24 mouse cellular contexts compared by ENCODE assay signal in genomic region chr5:103854807-103855194, GRCm38 (mm10). TPM values are rescaled to one million over a fixed set of nuclear protein-coding genes. Genes with fewer than 3 reads are reported as not detected.
DNase-seq lines count a peak whose midpoint lies in the region; ATAC-seq lines count a peak whose summit lies in the region.
"Had no signal": no experiment of that assay in that cellular context is flagged by ENCODE, and none has a peak within 500 bp of the region (broad histone marks: within the 10 kb centered on the region; RNA-seq: fewer than 3 reads in every experiment).

No protein-coding gene starts in this region.

- no peak overlapping the region for H3K4me3 ChIP-seq in heart, embryonic 10.5 days
- H3K4me3 ChIP-seq in midbrain, embryonic 14.5 days (replicated peaks; ENCODE audit: low read depth, low read length) = no peak overlapping the region
- no peak overlapping the region for H3K4me3 ChIP-seq in midbrain, embryonic 10.5 days
- no peak overlapping the region for H3K4me3 ChIP-seq in midbrain, embryonic 16.5 days (ENCODE audit: low read depth, low read length)
- H3K4me3 ChIP-seq in hindbrain, embryonic 11.5 days (ENCODE audit: low read depth, low read length) = no peak overlapping the region
- H3K4me3 ChIP-seq: embryonic facial prominence, embryonic 13.5 days; erythroblast, embryonic 14.5 days; gastrocnemius, adult 2 months; hindbrain, embryonic 12.5 days; limb, embryonic 12.5 days; myocyte had no signal

- peaks cover 18% of the 10 kb centered on the region for H3K36me3 ChIP-seq in heart, embryonic 10.5 days
- 0 out of 2 replicates have a peak, but pooled peaks cover 3% of the 10 kb centered on the region for H3K36me3 ChIP-seq in midbrain, embryonic 14.5 days (ENCODE audit: control insufficient read depth, insufficient read depth, low read length)
- peaks cover 26% of the 10 kb centered on the region for H3K36me3 ChIP-seq in midbrain, embryonic 10.5 days
- no peaks in the 10 kb centered on the region for H3K36me3 ChIP-seq in midbrain, embryonic 16.5 days (ENCODE audit: control insufficient read depth, insufficient read depth, low read length)
- no peaks in the 10 kb centered on the region for H3K36me3 ChIP-seq in hindbrain, embryonic 11.5 days (ENCODE audit: control insufficient read depth, insufficient read depth, low read length)

- no peak for ATAC-seq in midbrain, embryonic 14.5 days (ENCODE audit: low FRiP score, low TSS enrichment)
- ATAC-seq in midbrain, embryonic 16.5 days = no peak
- no peak for ATAC-seq in hindbrain, embryonic 11.5 days (ENCODE audit: low FRiP score)
- ATAC-seq: activated CD4-positive, CD25-positive, alpha-beta regulatory T cell, adult 4 months had no signal

- peaks cover 10% of the 10 kb centered on the region for H3K4me1 ChIP-seq in heart, embryonic 10.5 days
- no peaks in the 10 kb centered on the region for H3K4me1 ChIP-seq in midbrain, embryonic 14.5 days (ENCODE audit: control insufficient read depth, insufficient read depth, low read length)
- H3K4me1 ChIP-seq in midbrain, embryonic 10.5 days = peaks cover 3% of the 10 kb centered on the region
- H3K4me1 ChIP-seq in midbrain, embryonic 16.5 days (ENCODE audit: control insufficient read depth, insufficient read depth, low read length) = peaks cover 7% of the 10 kb centered on the region
- H3K4me1 ChIP-seq in hindbrain, embryonic 11.5 days (replicated peaks; ENCODE audit: control insufficient read depth, insufficient read depth, low read length) = 0 out of 2 replicates have a peak, but pooled peaks cover 3% of the 10 kb centered on the region

- 89% methylated on average over 5 of the region's 5 CpGs for WGBS in heart, embryonic 10.5 days
- WGBS in midbrain, embryonic 14.5 days = 52% methylated on average over 5 of the region's 5 CpGs
- 77% methylated on average over 5 of the region's 5 CpGs for WGBS in midbrain, embryonic 10.5 days
- WGBS in midbrain, embryonic 16.5 days = 41% methylated on average over 5 of the region's 5 CpGs
- 69% methylated on average over 5 of the region's 5 CpGs for WGBS in hindbrain, embryonic 11.5 days

- H3K27me3 ChIP-seq in heart, embryonic 10.5 days (ENCODE audit: insufficient read depth, poor library complexity, severe bottlenecking) = no peaks in the 10 kb centered on the region
- no peaks in the 10 kb centered on the region for H3K27me3 ChIP-seq in midbrain, embryonic 14.5 days (ENCODE audit: control insufficient read depth, insufficient read depth, low read length)
- H3K27me3 ChIP-seq in midbrain, embryonic 10.5 days (ENCODE audit: low read depth, poor library complexity, severe bottlenecking) = no peaks in the 10 kb centered on the region
- no peaks in the 10 kb centered on the region for H3K27me3 ChIP-seq in midbrain, embryonic 16.5 days (ENCODE audit: control insufficient read depth, insufficient read depth, low read depth, low read length)
- no peaks in the 10 kb centered on the region for H3K27me3 ChIP-seq in hindbrain, embryonic 11.5 days (ENCODE audit: control insufficient read depth, insufficient read depth, low read length)
- H3K27me3 ChIP-seq: embryonic facial prominence, embryonic 13.5 days; hindbrain, embryonic 12.5 days; limb, embryonic 12.5 days had no signal

- DNase-seq in heart, embryonic 10.5 days (ENCODE audit: low spot score) = peak; percentile 53
- no peak for DNase-seq in heart, adult 18-20 months
- DNase-seq in midbrain, embryonic 14.5 days = peak; percentile 35
- no peak for DNase-seq in midbrain, embryonic 10.5 days (ENCODE audit: low spot score)
- DNase-seq in urinary bladder, postnatal 10 days (ENCODE audit: low spot score) = no peak
- no peak for DNase-seq in hindbrain, embryonic 11.5 days (ENCODE audit: low spot score)
- DNase-seq: adrenal gland, adult 8-10 months; cerebellum, adult 18-20 months; cerebellum, postnatal 36 days; gastrocnemius, adult 2 months; kidney, adult 8-10 months; kidney, postnatal 10 days; liver, postnatal 0 days had no signal

- no peaks in the 10 kb centered on the region for H3K9me3 ChIP-seq in heart, embryonic 10.5 days
- H3K9me3 ChIP-seq in midbrain, embryonic 14.5 days (ENCODE audit: control insufficient read depth, low read length) = no peaks in the 10 kb centered on the region
- no peaks in the 10 kb centered on the region for H3K9me3 ChIP-seq in midbrain, embryonic 10.5 days (replicated peaks)
- no peaks in the 10 kb centered on the region for H3K9me3 ChIP-seq in midbrain, embryonic 16.5 days (replicated peaks; ENCODE audit: control insufficient read depth, low read length, poor library complexity, severe bottlenecking)
- no peaks in the 10 kb centered on the region for H3K9me3 ChIP-seq in hindbrain, embryonic 11.5 days (ENCODE audit: control insufficient read depth, low read length)
- H3K9me3 ChIP-seq: embryonic facial prominence, embryonic 13.5 days; hindbrain, embryonic 12.5 days; limb, embryonic 12.5 days had no signal

- no peak overlapping the region for H3K27ac ChIP-seq in heart, embryonic 10.5 days
- H3K27ac ChIP-seq in midbrain, embryonic 14.5 days (replicated peaks; ENCODE audit: low read depth, low read length) = no peak overlapping the region
- no peak overlapping the region for H3K27ac ChIP-seq in midbrain, embryonic 10.5 days (replicated peaks)
- H3K27ac ChIP-seq in midbrain, embryonic 16.5 days (ENCODE audit: low read length) = 0 out of 2 replicates have a peak overlapping the region, but pooled peaks have one; percentile 14
- no peak overlapping the region for H3K27ac ChIP-seq in hindbrain, embryonic 11.5 days (ENCODE audit: low read depth, low read length)
- H3K27ac ChIP-seq: embryonic facial prominence, embryonic 13.5 days; gastrocnemius, adult 2 months; limb, embryonic 12.5 days; macrophage; stomach, postnatal 0 days had no signal

- no peak overlapping the region for H3K9ac ChIP-seq in midbrain, embryonic 14.5 days (replicated peaks; ENCODE audit: low read length)
- 0 out of 2 replicates have a peak overlapping the region, but pooled peaks have one; percentile 27 for H3K9ac ChIP-seq in midbrain, embryonic 16.5 days (ENCODE audit: low read depth, low read length)
- H3K9ac ChIP-seq in hindbrain, embryonic 11.5 days (ENCODE audit: low read depth, low read length) = no peak overlapping the region
- H3K9ac ChIP-seq: embryonic facial prominence, embryonic 13.5 days; hindbrain, embryonic 12.5 days; limb, embryonic 12.5 days; liver, postnatal 0 days had no signal

- no peak overlapping the region for H3K4me2 ChIP-seq in midbrain, embryonic 14.5 days (ENCODE audit: low read length)
- H3K4me2 ChIP-seq in midbrain, embryonic 16.5 days (ENCODE audit: low read length) = no peak overlapping the region
- no peak overlapping the region for H3K4me2 ChIP-seq in hindbrain, embryonic 11.5 days (replicated peaks; ENCODE audit: low read depth, low read length)
- H3K4me2 ChIP-seq: embryonic facial prominence, embryonic 13.5 days; heart, embryonic 11.5 days; hindbrain, embryonic 12.5 days; limb, embryonic 12.5 days; liver, embryonic 11.5 days had no signal

RNA-seq across cellular contexts. Expression of gene Klhl8, which starts 56.3 kb away (rescaled TPM):
- polyA plus RNA-seq in heart, embryonic 10.5 days (2016; fragmentation: Nextera tagmentation; extraction: Ambion mirVana) = 7.2 and 9.3 TPM in 2 replicates
- total RNA-seq in heart, adult 18-20 months (2021) = 10 to 100 TPM; 10.2 to 11.1 TPM
- 35.3 and 47.3 TPM in 2 replicates for polyA plus RNA-seq in midbrain, embryonic 14.5 days (2014; fragmentation: Nextera tagmentation; extraction: Ambion mirVana)
- polyA plus RNA-seq in midbrain, embryonic 10.5 days (2016; fragmentation: Nextera tagmentation; extraction: Ambion mirVana) = 11.5 TPM in 2 replicates
- polyA plus RNA-seq in midbrain, embryonic 16.5 days (2015; fragmentation: Nextera tagmentation; extraction: Ambion mirVana) = 49.6 and 49.7 TPM in 2 replicates
- polyA plus RNA-seq in hindbrain, embryonic 11.5 days (2014; fragmentation: Nextera tagmentation; extraction: Ambion mirVana) = 15.6 and 17.2 TPM in 2 replicates
- polyA plus RNA-seq: erythroblast, embryonic 14.5 days had no signal

Comparison
In these comparisons a context has a peak if more than half of its experiments do, and no peak if none do; other contexts are left out.
1. DNase-seq: peak in heart, embryonic 10.5 days (single experiment) and midbrain, embryonic 14.5 days (single experiment); none in heart, adult 18-20 months (0 of 2), midbrain, embryonic 10.5 days (single experiment), urinary bladder, postnatal 10 days (single experiment) and hindbrain, embryonic 11.5 days (single experiment).